Mouse (Mus musculus) lung, adult 2 months (tissue): Measurements from ENCODE around the gene Gm20388.

ENCODE experiments used
- CTCF ChIP-seq: fragments of 200-500 bp; IDR thresholded peaks from 2 replicates; pipeline ENCODE4 v1.5.1; 2011; ENCODE audit warnings: mild to moderate bottlenecking, low read length, control low read depth; ENCODE audit not compliant: insufficient read depth
- POLR2A ChIP-seq: fragments of 200-500 bp; IDR thresholded peaks from 2 replicates; pipeline ENCODE4 v1.6.1; 2011; ENCODE audit warnings: low read depth, mild to moderate bottlenecking, control low read depth, low read length, borderline replicate concordance; ENCODE audit errors: extremely low read depth

DNA sequence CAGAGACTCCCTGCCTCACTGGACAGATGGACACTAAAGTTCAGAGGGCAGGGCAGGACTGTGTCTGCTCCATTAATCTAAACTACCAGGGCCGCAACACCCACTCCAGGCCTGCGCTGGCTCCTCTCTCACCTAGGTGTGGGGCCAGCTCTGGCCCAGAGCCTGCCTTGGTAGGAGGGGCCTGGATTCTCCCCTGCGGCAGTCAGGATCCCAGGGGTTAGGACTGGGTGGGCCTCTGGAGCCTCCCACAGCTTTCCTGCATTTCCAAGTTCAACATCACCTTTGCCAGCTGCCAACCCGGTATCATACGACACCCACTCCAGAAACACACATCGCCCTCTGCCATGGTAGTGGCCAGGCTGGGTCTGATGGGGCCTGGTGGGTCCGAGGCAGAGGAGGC lies 420.4 kb downstream of the Gm20388 start:
- TF ChIP-seq CTCF (no peak), POLR2A (no peak)
